Mouse (Mus musculus): ENCODE measurements around the gene Spata2.

The Spata2 gene

GRCm38 (mm10) chr2:167492713-167493636 is at the start of gene Spata2:
Gene Spata2, minus strand, starts transcription at chr2:167492887.
- DNase-seq (ENCODE audit: low spot score), result peak; percentile 96

GRCm38 (mm10) chr2:167542361-167542760 is 49.7 kb upstream of the Spata2 start:
- no peak for DNase-seq (ENCODE audit: low spot score)

DNA sequence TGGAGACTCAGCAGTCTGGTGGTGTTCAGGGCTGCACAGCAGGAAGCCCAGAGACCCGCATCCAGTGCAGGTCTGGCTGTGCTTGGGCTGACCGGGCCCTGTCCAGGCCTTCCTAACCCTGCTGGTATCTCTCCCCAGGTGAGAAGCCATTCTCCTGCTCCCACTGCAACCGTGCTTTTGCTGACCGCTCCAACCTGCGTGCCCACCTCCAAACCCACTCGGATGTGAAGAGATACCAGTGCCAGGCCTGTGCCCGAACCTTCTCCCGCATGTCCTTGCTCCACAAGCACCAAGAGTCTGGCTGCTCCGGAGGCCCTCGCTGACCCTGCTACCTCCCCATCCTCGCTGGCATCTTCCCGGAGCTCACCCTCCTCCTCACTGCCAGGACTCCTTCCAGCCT is 49.1 kb upstream of the Spata2 start:
- no peak for DNase-seq (ENCODE audit: low spot score)

- peak; percentile 37 for DNase-seq (ENCODE audit: low spot score)
These were observed 48.6 kb upstream of the Spata2 start for GRCm38 (mm10) chr2:167541324-167541723.

- DNase-seq (ENCODE audit: low spot score), result peak; percentile 43
These were observed 47.9 kb upstream of the Spata2 start for GRCm38 (mm10) chr2:167540477-167541110.

DNA sequence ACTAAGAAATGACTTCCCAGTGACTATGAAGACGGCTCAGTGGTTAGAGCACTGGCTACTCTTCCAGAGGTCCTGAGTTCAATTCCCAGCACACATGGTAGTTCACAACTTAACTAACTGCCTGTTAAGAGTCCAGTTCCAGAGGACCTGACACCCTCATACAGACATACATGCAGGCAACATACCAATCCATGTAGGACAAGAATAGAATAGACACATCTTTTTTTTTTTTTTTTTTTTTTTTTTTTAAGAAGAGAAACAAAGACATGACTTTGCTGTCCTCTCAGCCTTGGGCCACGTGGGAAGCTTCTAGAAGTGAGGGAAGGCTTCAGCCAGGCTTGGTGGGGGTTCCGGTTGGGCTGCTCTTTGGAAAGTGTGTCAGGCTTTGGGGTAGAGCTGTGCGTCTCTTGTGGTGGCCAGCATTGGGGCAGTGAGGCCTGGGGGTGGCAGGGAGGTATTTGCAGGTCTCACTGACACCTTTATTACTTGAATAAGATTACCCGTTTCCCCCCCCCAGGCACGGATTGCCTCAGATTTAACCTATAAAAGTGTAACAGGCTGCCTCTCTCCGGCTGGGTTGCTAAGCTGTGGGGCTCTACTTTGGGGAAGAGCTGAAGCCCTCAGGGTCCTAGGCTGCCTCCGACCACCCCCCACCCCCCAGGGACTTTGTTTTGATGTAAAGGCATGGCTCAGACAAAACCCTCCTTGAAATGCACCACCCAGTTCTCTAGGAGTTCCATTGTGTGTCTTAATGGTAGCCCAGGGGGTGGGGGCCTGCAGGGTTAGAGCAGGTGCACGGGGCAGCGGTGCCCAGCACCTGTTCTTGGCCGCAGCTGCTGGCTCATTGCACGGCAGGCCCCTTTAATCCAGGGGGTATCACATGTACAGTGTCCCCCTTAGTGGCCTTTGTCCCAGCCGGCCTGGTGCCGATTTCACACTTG is 47.1 kb upstream of the Spata2 start:
- DNase-seq (ENCODE audit: low spot score), result peak; percentile 33

- DNase-seq (ENCODE audit: low spot score), result peak; percentile 48
These were observed 46.1 kb upstream of the Spata2 start for GRCm38 (mm10) chr2:167538671-167539306.

DNA sequence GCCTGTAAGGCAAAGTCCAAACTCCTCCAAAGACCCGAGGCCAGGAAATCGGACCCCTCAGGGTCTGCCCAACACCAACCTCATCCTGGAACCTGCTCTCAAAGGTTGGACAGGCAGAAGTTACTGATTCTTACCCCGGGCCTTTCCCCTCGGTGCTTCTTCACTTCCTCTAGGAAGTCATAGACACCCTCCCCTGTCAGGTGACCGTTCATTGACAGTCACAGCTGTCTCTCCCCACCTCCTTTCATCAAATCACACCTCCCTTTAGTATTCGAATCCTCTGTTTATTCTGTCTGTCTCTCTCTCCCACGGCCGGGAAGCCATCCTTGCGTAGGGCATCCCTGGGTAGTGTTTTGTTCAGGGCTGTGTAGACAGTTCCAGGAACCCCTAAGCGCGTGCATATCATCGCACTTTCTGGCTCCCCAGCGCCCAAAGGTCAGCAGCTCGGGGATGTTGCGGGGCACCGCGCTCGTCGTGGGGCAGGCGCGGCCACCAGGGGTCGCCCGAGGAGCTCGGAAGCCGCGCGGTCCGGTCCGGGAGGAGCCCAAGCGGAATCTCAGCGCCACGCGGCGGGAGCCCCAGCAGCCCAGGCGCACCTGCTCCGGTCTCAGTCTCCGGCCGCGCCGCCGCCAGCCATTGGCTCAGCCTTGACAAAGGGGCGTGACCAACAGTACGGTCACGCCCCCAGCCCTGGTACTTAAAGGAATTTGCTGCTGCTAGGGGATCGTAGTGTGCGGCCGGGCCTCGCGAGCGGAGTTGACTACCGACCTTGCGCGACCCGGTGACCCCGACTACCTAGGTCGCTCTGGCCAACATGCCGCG is 45.0 kb upstream of the Spata2 start, which contains the start of gene Snai1:
Snai1 (plus strand) TSS at position 720 of the 822 bp plus-strand sequence.
- DNase-seq (ENCODE audit: low spot score), result peak; percentile 98

DNA sequence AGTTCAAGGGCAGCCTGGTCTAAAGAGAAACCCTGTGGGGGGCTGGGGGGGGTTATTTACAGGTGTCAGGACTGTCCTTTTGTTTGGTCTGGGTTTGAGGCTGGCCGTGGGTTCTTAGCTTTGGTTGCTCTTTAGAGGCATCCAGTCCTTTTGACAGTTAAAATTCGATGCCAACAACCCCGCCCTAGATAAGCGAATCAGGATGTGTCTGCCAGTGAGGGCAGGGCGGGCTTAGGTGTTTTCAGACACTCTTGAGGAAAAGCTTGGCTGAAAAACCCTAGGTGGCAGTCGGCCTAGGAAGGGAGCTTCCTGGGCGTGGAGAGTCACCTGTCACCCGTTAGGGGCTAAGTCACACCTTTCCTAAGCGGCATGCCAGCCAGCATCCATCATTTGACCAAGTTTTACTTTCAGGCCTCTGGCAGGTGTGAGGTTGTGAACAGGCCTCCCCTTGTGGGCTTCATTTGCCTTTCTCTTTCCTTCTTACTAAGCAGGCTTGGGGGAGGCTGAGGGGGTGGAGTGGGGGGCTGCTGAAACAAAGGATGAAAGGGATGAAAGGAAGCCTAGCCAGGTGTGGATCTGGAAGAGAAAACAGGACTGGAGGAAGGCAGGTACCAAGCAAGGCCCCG is 43.7 kb upstream of the Spata2 start:
- DNase-seq (ENCODE audit: low spot score), result no peak

DNA sequence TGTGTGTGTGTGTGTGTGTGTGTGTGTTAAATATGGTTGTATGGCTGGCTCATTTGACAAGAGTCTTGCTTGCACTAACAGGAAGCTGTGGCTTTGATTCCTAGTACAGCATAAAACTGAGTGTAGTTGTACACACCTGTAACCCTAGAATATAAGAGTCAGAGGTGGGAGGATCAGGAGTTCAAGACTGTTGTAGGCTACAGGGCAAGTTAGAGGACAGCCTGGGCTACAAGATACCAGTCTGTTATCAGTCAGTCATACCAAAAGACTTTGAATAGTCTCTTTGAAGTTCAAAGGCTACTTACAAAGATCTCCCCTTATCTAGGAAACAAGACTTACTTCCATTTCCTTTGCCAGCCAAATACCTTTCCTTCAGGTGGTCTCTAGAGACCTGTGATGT is 41.2 kb upstream of the Spata2 start:
- DNase-seq (ENCODE audit: low spot score), result no peak

DNA sequence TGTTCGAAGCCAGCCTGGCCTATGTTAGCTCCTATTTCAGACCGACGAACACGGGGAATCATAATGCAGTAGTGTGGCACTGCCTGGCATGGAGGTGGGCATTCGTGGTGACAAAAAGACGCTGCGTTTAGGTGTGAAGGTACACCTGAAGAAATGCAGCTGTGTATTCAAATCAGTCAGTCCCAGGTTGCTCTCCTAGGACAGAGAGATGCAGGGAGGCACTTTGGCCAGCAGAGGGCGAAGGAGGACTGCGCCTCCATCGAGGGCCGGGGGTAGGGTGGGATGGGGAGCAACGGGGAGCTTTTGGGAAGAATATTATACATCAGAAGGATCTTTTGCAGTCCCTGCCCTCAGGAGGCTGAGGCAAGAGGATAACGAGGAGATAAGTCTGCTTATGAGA is 39.4 kb upstream of the Spata2 start:
- DNase-seq (ENCODE audit: low spot score), result peak; percentile 55

- DNase-seq (ENCODE audit: low spot score), result no peak
These were observed 37.8 kb upstream of the Spata2 start for GRCm38 (mm10) chr2:167530536-167530935.

- DNase-seq (ENCODE audit: low spot score), result no peak
These were observed 37.3 kb upstream of the Spata2 start for GRCm38 (mm10) chr2:167529935-167530513.

GRCm38 (mm10) chr2:167528278-167528677 is 35.6 kb upstream of the Spata2 start:
- no peak for DNase-seq (ENCODE audit: low spot score)

- no peak for DNase-seq (ENCODE audit: low spot score)
These were observed 27.0 kb upstream of the Spata2 start for GRCm38 (mm10) chr2:167519606-167520252.

DNA sequence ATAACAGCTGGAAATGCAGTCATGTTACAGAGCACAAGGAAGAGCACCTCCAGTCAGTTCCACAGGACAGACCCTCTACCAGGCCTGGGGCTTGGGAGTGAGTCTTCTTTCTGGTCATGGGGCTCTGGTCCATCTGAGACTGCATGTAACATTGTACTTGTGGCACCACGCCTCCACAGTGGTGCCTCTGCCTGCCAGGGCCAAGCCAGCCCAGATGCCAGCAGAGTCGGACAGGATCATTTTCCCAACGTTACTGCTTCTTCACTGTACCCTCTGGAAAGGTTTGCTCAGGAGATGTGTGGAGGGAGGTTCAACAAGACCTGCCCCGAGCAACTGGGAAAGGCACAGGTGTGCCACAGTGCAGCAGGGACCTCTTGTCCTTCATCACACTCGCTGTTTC is 23.0 kb upstream of the Spata2 start:
- DNase-seq (ENCODE audit: low spot score), result no peak

DNA sequence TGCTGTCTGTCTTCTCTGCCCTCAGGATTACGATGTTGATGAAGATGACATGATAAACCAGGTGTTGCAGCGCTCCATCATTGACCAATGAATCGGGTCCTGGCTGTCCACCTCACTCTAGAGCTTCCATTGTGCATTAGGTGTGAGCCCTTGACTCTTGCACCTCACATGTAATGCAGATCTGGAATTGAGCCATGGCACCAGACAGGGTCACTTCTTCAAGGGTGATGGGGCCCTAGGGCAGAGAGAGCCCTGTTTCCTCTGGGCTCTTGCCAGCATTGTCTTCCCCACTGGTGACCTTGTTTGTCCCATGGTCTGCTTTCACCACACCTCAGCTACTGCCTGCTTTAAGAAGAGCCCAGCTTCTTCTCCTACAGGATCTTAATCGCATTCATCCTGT is 22.0 kb upstream of the Spata2 start:
- DNase-seq (ENCODE audit: low spot score), result no peak

DNA sequence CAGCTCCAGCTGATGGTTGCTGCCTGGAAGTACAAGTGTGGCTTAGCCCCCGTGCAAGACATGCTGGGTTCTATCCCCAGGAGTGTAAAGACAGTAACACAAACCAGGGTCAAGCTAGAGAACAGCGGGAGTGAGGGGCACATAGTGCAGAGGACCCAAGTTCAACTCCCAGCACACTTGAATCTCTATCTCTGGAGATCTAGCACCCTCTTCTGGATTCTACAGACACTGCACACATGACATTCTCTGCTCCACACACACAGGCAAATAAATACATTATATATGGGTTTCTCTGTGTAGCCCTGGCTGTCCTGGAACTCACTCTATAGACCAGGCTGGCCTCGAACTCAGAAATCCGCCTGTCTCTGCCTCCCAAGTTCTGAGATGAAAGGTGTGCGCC is 20.3 kb upstream of the Spata2 start:
- peak; percentile 29 for DNase-seq (ENCODE audit: low spot score)

- no peak for DNase-seq (ENCODE audit: low spot score)
These were observed 19.7 kb upstream of the Spata2 start for GRCm38 (mm10) chr2:167512365-167512764.
